Mouse (Mus musculus) CH12.LX (cell line): ENCODE results near the gene Spop. TPM values are rescaled to one million over a fixed set of nuclear protein-coding genes. Genes with fewer than 3 reads are reported as not detected.

Source experiments
- DNase-seq: peaks from one replicate; pipeline ENCODE4 v3.0.0-alpha.2; 2013; ENCODE audit errors: extremely low read depth
- H3K27ac ChIP-seq: 2 replicates; pipeline ENCODE4 v1.5.1; 2012; ENCODE audit warnings: low read depth, mild to moderate bottlenecking, control low read depth, moderate library complexity; ENCODE audit not compliant: insufficient read depth
- H3K27me3 ChIP-seq: replicated peaks from 2 replicates; pipeline ENCODE3; 2012; ENCODE audit warnings: inconsistent platforms
- H3K36me3 ChIP-seq, 2 experiments: replicated peaks in 1 of 2; 2 replicates each; pipeline versions ENCODE3 to v1.6.1; 2012; ENCODE audit warnings: inconsistent platforms in 1 of 2, low read length in 1 of 2, mild to moderate bottlenecking in 1 of 2, mixed read lengths in 1 of 2, moderate library complexity in 1 of 2; ENCODE audit not compliant: control insufficient read depth in 1 of 2, insufficient read depth in 1 of 2
- H3K4me1 ChIP-seq, 2 experiments: 2 replicates each; pipeline ENCODE4 v1.6.1; 2012; ENCODE audit warnings: inconsistent platforms in 1 of 2, moderate library complexity in 1 of 2; ENCODE audit not compliant: insufficient read depth in 2 of 2, control insufficient read depth in 1 of 2
- H3K4me2 ChIP-seq: 2 replicates; pipeline ENCODE4 v1.6.1; 2012; ENCODE audit warnings: low read depth, mild to moderate bottlenecking, control low read depth; ENCODE audit not compliant: poor library complexity, insufficient read depth, severe bottlenecking
- H3K4me3 ChIP-seq, 3 experiments: fragments of 150-350 bp in 1 of 3; sonication (generic) in 1 of 3; replicated peaks in 1 of 3; 2 replicates each; pipeline versions ENCODE3 to v1.5.1; 2011 to 2012; ENCODE audit warnings: low read depth in 2 of 3, low read length in 2 of 3, mild to moderate bottlenecking in 2 of 3, moderate library complexity in 2 of 3, control low read depth in 1 of 3, improper control_type of control experiment in 1 of 3, inconsistent platforms in 1 of 3, mixed read lengths in 1 of 3; ENCODE audit not compliant: poor library complexity in 1 of 3
- H3K79me2 ChIP-seq: replicated peaks from 2 replicates; pipeline ENCODE4 v1.6.1; 2012; ENCODE audit warnings: mild to moderate bottlenecking, moderate library complexity; ENCODE audit not compliant: control insufficient read depth, poor library complexity, insufficient read depth, severe bottlenecking; ENCODE audit errors: extremely low read depth
- H3K9ac ChIP-seq: 2 replicates; pipeline ENCODE4 v1.6.1; 2012; ENCODE audit warnings: low read depth, mild to moderate bottlenecking, control low read depth, moderate library complexity; ENCODE audit not compliant: insufficient read depth
- H3K9me3 ChIP-seq: replicated peaks from 2 replicates; pipeline ENCODE3; 2012; ENCODE audit warnings: low read length, inconsistent platforms, mixed read lengths
- CTCF ChIP-seq, 2 experiments: IDR thresholded peaks in 1 of 2; conservative IDR thresholded peaks in 1 of 2; 2 replicates each; pipeline ENCODE4 v1.5.1; 2011 to 2012; ENCODE audit warnings: low read depth in 2 of 2, low read length in 2 of 2, improper control_type of control experiment in 1 of 2, inconsistent platforms in 1 of 2, mild to moderate bottlenecking in 1 of 2, moderate library complexity in 1 of 2
- E2F4 ChIP-seq: IDR thresholded peaks from 2 replicates; pipeline ENCODE4 v1.6.1; 2011; ENCODE audit warnings: low read depth, low read length, improper control_type of control experiment; ENCODE audit not compliant: insufficient replicate concordance
- ELF1 ChIP-seq: IDR thresholded peaks from 2 replicates; pipeline ENCODE4 v1.6.1; 2014; ENCODE audit warnings: low read depth, mild to moderate bottlenecking, inconsistent platforms, low read length, improper control_type of control experiment
- EP300 ChIP-seq: IDR thresholded peaks from 2 replicates; pipeline ENCODE4 v1.6.1; 2011; ENCODE audit warnings: low read length, improper control_type of control experiment
- HCFC1 ChIP-seq: IDR thresholded peaks from 2 replicates; pipeline ENCODE4 v1.6.1; 2012; ENCODE audit warnings: low read depth, mild to moderate bottlenecking, inconsistent platforms, low read length, improper control_type of control experiment
- IRF4 ChIP-seq: IDR thresholded peaks from 2 replicates; pipeline ENCODE4 v1.6.1; 2014; ENCODE audit warnings: low read depth, mild to moderate bottlenecking, inconsistent platforms, low read length, improper control_type of control experiment
- JUND ChIP-seq: conservative IDR thresholded peaks from 2 replicates; pipeline ENCODE4 v1.6.1; 2011; ENCODE audit warnings: low read depth, low read length, improper control_type of control experiment
- MAZ ChIP-seq: IDR thresholded peaks from 2 replicates; pipeline ENCODE4 v1.6.1; 2012; ENCODE audit warnings: low read depth, mild to moderate bottlenecking, inconsistent platforms, low read length, improper control_type of control experiment, moderate library complexity
- POLR2A ChIP-seq: IDR thresholded peaks from 2 replicates; pipeline ENCODE4 v1.6.1; 2011; ENCODE audit warnings: low read depth, mild to moderate bottlenecking, improper control_type of control experiment, low read length
- RAD21 ChIP-seq: IDR thresholded peaks from 2 replicates; pipeline ENCODE4 v1.6.1; 2011; ENCODE audit warnings: low read depth, mild to moderate bottlenecking, low read length, improper control_type of control experiment, moderate library complexity
- RCOR1 ChIP-seq: conservative IDR thresholded peaks from 2 replicates; pipeline ENCODE4 v1.6.1; 2012; ENCODE audit warnings: low read depth, mild to moderate bottlenecking, inconsistent platforms, low read length, improper control_type of control experiment
- SMC3 ChIP-seq: IDR thresholded peaks from 2 replicates; pipeline ENCODE4 v1.6.1; 2011; ENCODE audit warnings: low read depth, low read length, improper control_type of control experiment
- TCF12 ChIP-seq: IDR thresholded peaks from 2 replicates; pipeline ENCODE4 v1.6.1; 2014; ENCODE audit warnings: low read depth, mild to moderate bottlenecking, inconsistent platforms, low read length, improper control_type of control experiment
- ZC3H11A ChIP-seq: IDR thresholded peaks from 2 replicates; pipeline ENCODE4 v1.6.1; 2012; ENCODE audit warnings: low read depth, mild to moderate bottlenecking, inconsistent platforms, low read length, improper control_type of control experiment
- ZMIZ1 ChIP-seq: IDR thresholded peaks from 2 replicates; pipeline ENCODE4 v1.6.1; 2012; ENCODE audit warnings: low read depth, mild to moderate bottlenecking, inconsistent platforms, low read length, improper control_type of control experiment
- ZNF384 ChIP-seq: IDR thresholded peaks from 2 replicates; pipeline ENCODE4 v1.6.1; 2012; ENCODE audit warnings: low read depth, low read length, improper control_type of control experiment, inconsistent platforms
- dilution Hi-C: fragments of 300-500 bp; cut with MboI; formaldehyde crosslinking; loops from 2 replicates; pipeline ENCODE4 v1.14.3; 2020; ENCODE audit warnings: low sequenced_read_pairs; ENCODE audit not compliant: extremely low pct_unique_long_range_greater_than_20kb, extremely low pct_ligation_motif_present
- in situ Hi-C: fragments of 300-500 bp; cut with MboI; formaldehyde crosslinking; loops from 3 replicates; pipeline ENCODE4 v1.14.3; 2019; ENCODE audit warnings: low sequenced_read_pairs, low pct_ligation_motif_present, low pct_unique_long_range_greater_than_20kb, mixed read lengths
- polyA plus RNA-seq: library from polyadenylated mRNA; unstranded; fragments of >175 nt; gene quantifications from 2 replicates; pipeline ENCODE4 v1.2.1, GENCODE M21; 2012; ENCODE audit warnings: low read depth; ENCODE audit not compliant: insufficient read length
- total RNA-seq, 2 experiments: library from RNA; depleted of rRNA; stranded (reverse); fragments of 300-350 nt in 1 of 2; fragments of >200 nt in 1 of 2; gene quantifications; 2 replicates each; pipeline ENCODE4 v1.2.3; 2012 to 2014

Gene Spop
- total and polyA plus RNA-seq, 3 experiments: 42.7 to 103 (median 51.9) TPM

GRCm38 (mm10) chr11:95394112-95394511 is 19.8 kb upstream of the Spop start:
- Histone ChIP-seq H3K4me1 (no peaks in the 10 kb centered on the region; a peak in 1 of 4 replicates), H3K27me3 (peaks cover 6% of the 10 kb centered on the region), H3K27ac (no peak overlapping the region), H3K79me2 (no peaks in the 10 kb centered on the region), H3K4me2 (no peak overlapping the region), H3K36me3 (peaks cover 25 to 45% of the 10 kb centered on the region in 2 experiments), H3K4me3 (no peak overlapping the region), H3K9me3 (no peaks in the 10 kb centered on the region), H3K9ac (no peak overlapping the region)
- in situ Hi-C loops (loop anchor here (25.0 kb wide), 1 partner anchor 268 kb away; the partner anchor contains the start of gene Phb), dilution Hi-C loops (no loop called here)
- TF ChIP-seq ZC3H11A (no peak), ZMIZ1 (no peak), RCOR1 (no peak), TCF12 (no peak), EP300 (no peak), POLR2A (no peak), JUND (no peak), HCFC1 (no peak)
- DNase-seq: no peak

- peaks cover 29% of the 10 kb centered on the region for H3K27me3 ChIP-seq
- in situ Hi-C loops: loop anchor here (5.0 to 25.0 kb wide), 2 partner anchors 121 to 266 kb away; partner anchors contain the start of gene Phb
- DNase-seq: no peak
- no peak overlapping the region for H3K27ac ChIP-seq
- H3K4me3 ChIP-seq: no peak overlapping the region
- TF ChIP-seq RCOR1: no peak
- TF ChIP-seq, all 38 proteins: peak for 0
- Histone ChIP-seq H3K79me2 (no peaks in the 10 kb centered on the region), H3K4me2 (no peak overlapping the region), H3K9ac (no peak overlapping the region), H3K9me3 (no peaks in the 10 kb centered on the region), H3K36me3 (peaks cover 6 to 21% of the 10 kb centered on the region in 2 experiments), H3K4me1 (no peaks in the 10 kb centered on the region; a peak in 1 of 4 replicates)
- dilution Hi-C loops: no loop called here
These were observed 17.3 kb upstream of the Spop start for GRCm38 (mm10) chr11:95396548-95396947.

- TF ChIP-seq MAZ (0 out of 2 replicates have a peak, but pooled peaks have one; percentile 40), E2F4 (no peak), CTCF (conservative IDR thresholded peaks at IDR 0.05 in 1 of 2, IDR thresholded peaks at IDR 0.05 in 1 of 2; ENCODE audit: low read depth in 2 of 2, low read length in 2 of 2) (peak; percentile 99 to 100), IRF4 (peak; percentile 16; the same call in 1 of the 2 replicates), ZNF384 (no peak), ELF1 (peak; percentile 59), RAD21 (peak; percentile 96), SMC3 (peak; percentile 98), ZC3H11A (peak; percentile 84)
- dilution Hi-C loops: no loop called here
- Histone ChIP-seq H3K4me2 (no peak overlapping the region), H3K9ac (no peak overlapping the region), H3K36me3 (peaks cover 0 to 6% of the 10 kb centered on the region in 2 experiments), H3K9me3 (no peaks in the 10 kb centered on the region), H3K27ac (no peak overlapping the region), H3K4me3 (no peak overlapping the region), H3K79me2 (no peaks in the 10 kb centered on the region), H3K27me3 (peaks cover 40% of the 10 kb centered on the region), H3K4me1 (no peaks in the 10 kb centered on the region)
- in situ Hi-C loops: loop anchor here (5.0 to 25.0 kb wide), 2 partner anchors 119 to 264 kb away; partner anchors contain the start of gene Phb
- peak; percentile 72 for DNase-seq
These were observed 15.7 kb upstream of the Spop start for GRCm38 (mm10) chr11:95397843-95398835.
